Mouse (Mus musculus) kidney, postnatal 0 days (tissue): ENCODE data around the gene Fam198a. TPM values are rescaled to one million over a fixed set of nuclear protein-coding genes. Genes with fewer than 3 reads are reported as not detected.
A peak's percentile ranks its signal among the peaks of the same experiment; 100 is the strongest.

Experiments
- ATAC-seq: fragments of 200-750 bp; cut with Nextera tagmentation; replicated peaks from 2 replicates; pipeline ENCODE4 v1.8.0; 2017; ENCODE audit warnings: low read depth, moderate number of reproducible peaks, moderate TSS enrichment, moderate library complexity; ENCODE audit not compliant: low FRiP score
- DNase-seq: peaks from one replicate; pipeline ENCODE4 v3.0.0-alpha.2; 2016; ENCODE audit warnings: low spot score
- H3K27ac ChIP-seq: fragments of 300-500 bp; sonication (generic); 2 replicates; pipeline ENCODE4 v1.5.1; 2014; ENCODE audit warnings: mild to moderate bottlenecking
- H3K27me3 ChIP-seq: fragments of 300-500 bp; sonication (generic); 2 replicates; pipeline ENCODE4 v1.6.1; 2014; ENCODE audit warnings: low read length, mixed read lengths; ENCODE audit not compliant: insufficient read depth
- H3K36me3 ChIP-seq: fragments of 300-500 bp; sonication (generic); 2 replicates; pipeline ENCODE4 v1.6.1; 2014; ENCODE audit warnings: low read length, mixed read lengths; ENCODE audit not compliant: insufficient read depth
- H3K4me1 ChIP-seq: fragments of 300-500 bp; sonication (generic); replicated peaks from 2 replicates; pipeline ENCODE4 v1.6.1; 2014; ENCODE audit warnings: antibody characterized with exemption, low read length, mixed read lengths; ENCODE audit not compliant: insufficient read depth
- H3K4me2 ChIP-seq: fragments of 300-500 bp; sonication (generic); 2 replicates; pipeline ENCODE4 v1.6.1; 2014; ENCODE audit warnings: mild to moderate bottlenecking, low read length, moderate library complexity, mixed read lengths
- H3K4me3 ChIP-seq: fragments of 300-500 bp; sonication (generic); replicated peaks from 2 replicates; pipeline ENCODE4 v1.5.1; 2014; ENCODE audit warnings: low read depth, low read length
- H3K9ac ChIP-seq: fragments of 300-500 bp; sonication (generic); 2 replicates; pipeline ENCODE4 v1.6.1; 2014; ENCODE audit warnings: low read depth, low read length
- H3K9me3 ChIP-seq: fragments of 300-500 bp; sonication (generic); replicated peaks from 2 replicates; pipeline ENCODE4 v1.6.1; 2016; ENCODE audit warnings: low read length, inconsistent platforms, mixed read lengths
- CTCF ChIP-seq: IDR thresholded peaks from 2 replicates; pipeline ENCODE4 v1.5.1; 2016; ENCODE audit warnings: antibody characterized with exemption, low read depth, mild to moderate bottlenecking, moderate library complexity
- WGBS: fragments of 180-500 bp; shearing (Covaris S2); extraction: QIAGEN DNeasy Blood & Tissue Kit; methylation state at CpG from one replicate; pipeline ENCODE4 v1.1.7; 2014; 5-methylcytosine and 5-hydroxymethylcytosine counted together
- polyA plus RNA-seq: library from polyadenylated mRNA; unstranded; fragments of >200 nt; fragmentation: Nextera tagmentation; extraction: Ambion mirVana; gene quantifications from 2 replicates; pipeline ENCODE4 v1.2.1, GENCODE M21; 2015

Gene Fam198a
- polyA plus RNA-seq, 1 experiment from 2014 or later = 0.50 TPM

DNA sequence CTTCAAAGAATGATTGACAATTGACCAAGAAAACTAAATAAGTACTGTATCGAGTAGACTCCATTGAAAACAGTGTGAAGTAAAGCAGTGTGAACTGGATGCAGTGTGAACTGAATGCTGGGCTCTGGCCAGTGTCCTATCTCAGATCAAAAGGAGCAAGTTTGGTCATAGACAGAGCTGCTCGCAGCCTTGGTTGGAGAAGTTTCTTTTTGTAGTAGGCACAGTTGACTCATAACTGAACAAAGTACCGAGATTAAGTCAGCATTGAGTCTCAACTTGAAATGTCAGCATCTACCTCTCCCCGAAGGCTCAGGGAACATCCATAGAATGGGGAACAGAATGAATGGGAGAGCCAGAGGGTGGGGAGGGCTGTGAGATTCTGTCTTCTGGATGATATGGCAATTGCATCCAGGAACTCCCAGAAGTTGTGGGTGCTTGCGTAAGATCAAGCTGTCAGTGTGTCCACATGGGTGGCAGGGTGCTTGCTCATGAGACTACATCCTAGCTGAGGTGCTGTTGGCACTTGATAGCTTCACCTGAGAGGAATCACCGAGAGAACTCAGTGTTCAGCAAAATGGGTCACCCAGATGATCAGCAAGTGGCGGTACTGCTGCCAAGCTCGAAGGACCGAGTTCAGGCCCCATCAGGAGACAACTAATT is 25.8 kb upstream of the Fam198a start:
- ATAC-seq (no peak), DNase-seq (no peak)
- Histone ChIP-seq H3K27me3 (no peaks in the 10 kb centered on the region), H3K36me3 (no peaks in the 10 kb centered on the region), H3K4me2 (no peak overlapping the region), H3K4me1 (no peaks in the 10 kb centered on the region), H3K27ac (no peak overlapping the region), H3K4me3 (no peak overlapping the region), H3K9ac (no peak overlapping the region), H3K9me3 (no peaks in the 10 kb centered on the region)
- TF ChIP-seq CTCF = no peak
- 92% methylated on average over 9 of the region's 9 CpGs for WGBS

DNA sequence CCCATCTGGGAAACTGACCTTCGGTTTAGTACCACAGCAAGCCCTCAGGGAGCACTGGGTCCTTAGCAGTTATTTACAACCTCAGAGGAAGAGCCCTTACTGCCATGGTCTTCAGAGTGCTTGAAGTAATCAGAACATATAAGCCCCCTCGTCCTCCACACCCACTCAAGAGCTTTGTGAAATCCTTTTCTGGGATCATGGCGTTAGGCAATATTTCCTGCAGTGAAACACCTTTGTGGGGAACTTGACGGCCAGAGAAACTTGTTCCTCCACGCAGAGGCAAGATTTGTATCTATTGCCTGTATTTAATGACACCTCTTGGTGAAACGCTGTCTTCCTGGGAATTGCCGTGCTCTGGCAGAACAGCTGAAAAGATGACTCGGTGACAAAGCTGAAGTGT is 24.8 kb upstream of the Fam198a start:
- DNase-seq (no peak), ATAC-seq (no peak)
- no peak overlapping the region for H3K4me3 ChIP-seq
- H3K9ac ChIP-seq = no peak overlapping the region
- H3K27ac ChIP-seq = no peak overlapping the region
- no peaks in the 10 kb centered on the region for H3K36me3 ChIP-seq
- H3K4me2 ChIP-seq = no peak overlapping the region
- no peaks in the 10 kb centered on the region for H3K9me3 ChIP-seq
- H3K4me1 ChIP-seq = no peaks in the 10 kb centered on the region
- H3K27me3 ChIP-seq = no peaks in the 10 kb centered on the region
- no peak for TF ChIP-seq CTCF
- WGBS = 27% methylated on average over 8 of the region's 8 CpGs

DNA sequence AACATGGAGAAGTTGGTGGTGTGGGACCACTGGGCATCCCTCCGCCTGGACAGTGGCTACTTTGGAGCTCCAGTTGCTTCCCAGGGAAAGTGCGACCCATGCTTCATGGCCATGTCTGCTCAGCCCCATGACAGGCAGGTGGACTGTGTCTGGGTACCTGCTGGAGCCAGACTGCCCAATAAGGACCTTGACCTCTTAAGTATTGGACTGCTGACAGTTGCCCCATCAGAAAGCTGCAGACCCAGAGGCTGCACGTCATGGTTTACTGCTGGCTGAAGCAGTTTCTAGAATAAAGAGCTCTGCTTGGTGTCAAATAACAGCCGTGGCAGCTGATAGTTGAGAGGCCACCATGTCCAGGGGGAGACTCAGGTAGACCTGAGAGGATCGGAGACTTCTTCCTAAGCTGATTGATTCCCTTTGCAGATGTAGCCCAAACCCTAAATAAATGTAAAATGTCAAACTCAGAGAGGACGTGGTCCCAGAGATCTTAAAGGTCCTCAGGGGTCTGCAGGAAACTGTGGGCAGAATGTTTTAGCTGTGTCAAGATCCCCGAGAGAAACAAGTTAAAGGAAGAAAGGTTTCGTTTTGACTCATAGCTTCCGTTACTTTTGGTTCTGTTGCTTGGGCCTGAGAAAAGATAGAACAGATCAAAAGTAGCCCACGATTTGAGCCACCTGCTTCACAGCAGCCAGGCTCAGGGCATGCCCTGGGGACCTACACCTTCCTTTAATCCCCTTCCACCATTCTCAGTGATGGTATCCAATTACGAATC is 24.0 kb upstream of the Fam198a start:
- no peaks in the 10 kb centered on the region for H3K9me3 ChIP-seq
- no peaks in the 10 kb centered on the region for H3K36me3 ChIP-seq
- DNase-seq (peak; percentile 15), ATAC-seq (peak; percentile 69)
- TF ChIP-seq CTCF = no peak
- H3K4me3 ChIP-seq = no peak overlapping the region
- no peak overlapping the region for H3K9ac ChIP-seq
- no peaks in the 10 kb centered on the region for H3K27me3 ChIP-seq
- 33% methylated on average over 11 of the region's 11 CpGs for WGBS
- no peaks in the 10 kb centered on the region for H3K4me1 ChIP-seq
- no peak overlapping the region for H3K4me2 ChIP-seq
- no peak overlapping the region for H3K27ac ChIP-seq

DNA sequence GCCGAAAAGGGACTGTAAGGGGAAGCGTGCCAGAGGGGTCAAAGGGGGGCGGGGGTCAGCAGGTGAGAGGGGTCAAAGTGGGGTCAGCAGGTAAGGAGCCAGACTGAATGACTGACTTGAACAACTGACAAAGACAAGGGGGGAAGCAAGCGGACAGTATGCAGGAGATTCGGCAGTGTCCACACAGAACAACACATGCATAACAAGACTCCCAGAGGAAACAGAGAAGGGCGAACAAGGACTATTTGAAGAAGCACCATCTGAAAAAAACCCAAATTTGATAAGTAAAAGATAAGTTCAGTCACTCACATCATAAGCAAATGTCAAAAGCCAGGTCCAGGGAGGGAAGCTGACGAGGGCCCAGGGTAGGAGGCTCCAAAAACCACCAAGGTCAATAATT is 23.1 kb upstream of the Fam198a start:
- Histone ChIP-seq H3K4me1 (no peaks in the 10 kb centered on the region), H3K27ac (no peak overlapping the region), H3K27me3 (no peaks in the 10 kb centered on the region), H3K36me3 (no peaks in the 10 kb centered on the region), H3K9ac (no peak overlapping the region), H3K4me2 (no peak overlapping the region), H3K4me3 (no peak overlapping the region), H3K9me3 (no peaks in the 10 kb centered on the region)
- WGBS = 70% methylated on average over 7 of the region's 7 CpGs
- no peak for DNase-seq
- ATAC-seq = no peak
- TF ChIP-seq CTCF = no peak

DNA sequence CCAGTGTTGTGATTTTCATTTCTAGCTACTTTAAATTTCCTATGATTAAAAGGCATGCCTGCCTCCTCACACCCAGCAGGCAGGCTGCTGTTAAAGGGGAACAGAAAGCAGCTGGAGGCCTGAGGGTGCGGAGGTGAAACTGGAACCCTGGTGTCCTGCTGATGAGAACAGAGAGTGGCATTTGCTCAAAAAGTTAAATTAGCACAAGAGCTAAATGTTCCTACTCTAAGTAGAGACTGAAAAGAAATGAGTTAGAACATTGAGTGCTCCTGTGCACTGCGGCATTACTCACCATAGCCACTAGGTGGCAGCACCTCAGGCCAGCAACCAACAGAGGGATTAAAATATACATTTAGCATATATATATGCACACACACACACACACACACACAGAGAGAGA is 22.3 kb upstream of the Fam198a start:
- H3K36me3 ChIP-seq = no peaks in the 10 kb centered on the region
- no peaks in the 10 kb centered on the region for H3K9me3 ChIP-seq
- WGBS = 30% methylated on average over 2 of the region's 2 CpGs
- H3K4me3 ChIP-seq = no peak overlapping the region
- peak; percentile 40 for DNase-seq
- no peak overlapping the region for H3K4me2 ChIP-seq
- ATAC-seq = no peak
- no peak overlapping the region for H3K27ac ChIP-seq
- H3K4me1 ChIP-seq = no peaks in the 10 kb centered on the region
- H3K27me3 ChIP-seq = no peaks in the 10 kb centered on the region
- H3K9ac ChIP-seq = no peak overlapping the region
- peak; percentile 81 for TF ChIP-seq CTCF

DNA sequence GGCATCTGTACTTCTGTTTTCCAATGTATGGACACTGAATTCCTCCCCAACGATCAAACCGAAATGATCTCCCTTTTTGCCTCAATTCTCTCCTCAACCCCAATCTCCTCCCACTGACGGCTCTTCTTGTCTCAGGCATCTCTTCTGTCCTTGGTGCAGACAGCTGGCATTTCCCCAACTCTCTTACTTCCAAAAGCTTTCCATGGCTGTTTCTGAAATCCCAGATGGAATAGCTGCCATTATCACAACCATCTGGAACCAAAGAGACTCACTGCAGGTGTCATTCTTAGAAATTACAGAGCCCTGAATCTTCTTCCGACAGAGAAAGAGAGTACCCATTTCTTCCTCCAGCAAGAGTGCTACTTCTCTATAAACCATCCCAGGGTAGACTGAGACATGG is 15.9 kb upstream of the Fam198a start:
- Histone ChIP-seq H3K36me3 (no peaks in the 10 kb centered on the region), H3K4me2 (no peak overlapping the region), H3K4me3 (no peak overlapping the region), H3K4me1 (no peaks in the 10 kb centered on the region), H3K27ac (no peak overlapping the region), H3K9ac (no peak overlapping the region), H3K9me3 (no peaks in the 10 kb centered on the region), H3K27me3 (no peaks in the 10 kb centered on the region)
- ATAC-seq = no peak
- no peak for DNase-seq
- no peak for TF ChIP-seq CTCF
- WGBS = 76% methylated on average over 4 of the region's 4 CpGs
